Mouse (Mus musculus): ENCODE measurements around the gene Fev. TPM values are rescaled to one million over a fixed set of nuclear protein-coding genes. Genes with fewer than 3 reads are reported as not detected.
A peak's percentile ranks its signal among the peaks of the same experiment; 100 is the strongest.

Gene Fev
- polyA plus RNA-seq, 1 experiment from 2014 or later = 0.37 TPM

DNA sequence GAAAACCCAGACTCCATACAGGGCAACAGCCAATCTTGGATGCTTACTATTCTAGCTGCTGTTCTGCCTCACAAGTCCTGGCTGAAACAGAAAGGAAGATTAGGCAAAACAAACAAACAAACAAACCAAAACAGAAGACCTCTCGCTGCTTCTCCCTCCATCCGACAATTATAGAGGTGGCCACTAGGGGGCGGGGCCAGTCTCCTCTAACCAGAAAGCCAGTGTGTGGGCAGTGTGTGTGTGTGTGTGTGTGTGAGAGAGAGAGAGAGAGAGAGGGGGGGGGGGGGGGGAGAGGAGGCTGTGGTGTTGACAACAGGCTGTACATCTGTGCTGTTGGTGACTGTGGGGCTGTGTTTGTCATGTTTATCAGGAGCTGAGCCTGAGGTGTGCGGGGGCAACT, 9.7 kb upstream of the Fev start:
- Histone ChIP-seq H3K9ac (no peak overlapping the region), H3K27ac (no peak overlapping the region), H3K4me3 (no peak overlapping the region), H3K27me3 (peaks cover 99% of the 10 kb centered on the region), H3K9me3 (replicated peaks) (no peaks in the 10 kb centered on the region), H3K36me3 (no peaks in the 10 kb centered on the region), H3K4me2 (no peak overlapping the region), H3K4me1 (replicated peaks) (peaks cover 21% of the 10 kb centered on the region)
- no peak for ATAC-seq (replicated peaks; ENCODE audit: insufficient number of reproducible peaks, insufficient read depth, low FRiP score, low read depth)
- WGBS = 17% methylated on average over 4 of the region's 4 CpGs

GRCm38 (mm10) chr1:74893134-74893855, 8.1 kb upstream of the Fev start, which contains the start of gene Cryba2:
TSS of gene Cryba2 (minus strand) at chr1:74893143.
- Histone ChIP-seq H3K4me2 (peak within 1 kb of the TSS; percentile 25; the same call in 1 of the 2 replicates), H3K27me3 (peaks cover 95% of the 10 kb centered on the region), H3K36me3 (no peaks in the 10 kb centered on the region), H3K27ac (no peak within 1 kb of the TSS), H3K4me3 (peak within 1 kb of the TSS; percentile 5; the same call in 1 of the 2 replicates), H3K9me3 (replicated peaks) (no peaks in the 10 kb centered on the region), H3K9ac (no peak within 1 kb of the TSS), H3K4me1 (replicated peaks) (peaks cover 13% of the 10 kb centered on the region)
- 4% methylated on average over 25 of the region's 25 CpGs for WGBS
- no peak for ATAC-seq (replicated peaks; ENCODE audit: insufficient number of reproducible peaks, insufficient read depth, low FRiP score, low read depth)

GRCm38 (mm10) chr1:74892351-74893133, 7.3 kb upstream of the Fev start:
- 3% methylated on average over 39 of the region's 39 CpGs for WGBS
- H3K27me3 ChIP-seq = peaks cover 95% of the 10 kb centered on the region
- H3K36me3 ChIP-seq = no peaks in the 10 kb centered on the region
- no peaks in the 10 kb centered on the region for H3K9me3 ChIP-seq (replicated peaks)
- H3K9ac ChIP-seq = no peak overlapping the region
- peak overlapping the region; percentile 5; the same call in 1 of the 2 replicates for H3K4me3 ChIP-seq
- H3K4me1 ChIP-seq (replicated peaks) = peaks cover 11% of the 10 kb centered on the region
- H3K27ac ChIP-seq = no peak overlapping the region
- H3K4me2 ChIP-seq = peak overlapping the region; percentile 25; the same call in 1 of the 2 replicates
- no peak for ATAC-seq (replicated peaks; ENCODE audit: insufficient number of reproducible peaks, insufficient read depth, low FRiP score, low read depth)

DNA sequence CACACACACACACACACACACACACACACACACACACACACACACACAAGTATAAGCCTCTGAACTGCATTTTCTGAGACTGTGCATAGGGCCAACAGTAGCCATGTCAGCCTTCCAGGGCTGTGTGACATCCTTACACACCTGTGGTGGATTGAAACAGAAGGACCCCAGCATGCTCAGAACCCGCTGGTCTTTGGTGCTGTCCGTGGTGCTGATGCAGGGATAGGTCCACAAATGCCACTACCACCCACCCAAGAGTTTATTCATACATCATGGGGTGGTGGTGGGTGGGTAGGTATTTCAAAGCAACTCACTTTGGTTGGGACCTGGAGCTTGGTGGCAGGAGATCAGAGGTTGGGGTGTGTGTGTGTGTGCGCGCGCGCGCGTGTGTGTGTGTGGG, 6.3 kb upstream of the Fev start:
- no peak for ATAC-seq (replicated peaks; ENCODE audit: insufficient number of reproducible peaks, insufficient read depth, low FRiP score, low read depth)
- H3K4me3 ChIP-seq = no peak overlapping the region
- H3K27me3 ChIP-seq = peaks cover 95% of the 10 kb centered on the region
- 2% methylated on average over 8 of the region's 8 CpGs for WGBS
- peaks cover 11% of the 10 kb centered on the region for H3K4me1 ChIP-seq (replicated peaks)
- no peaks in the 10 kb centered on the region for H3K36me3 ChIP-seq
- H3K9ac ChIP-seq = no peak overlapping the region
- H3K27ac ChIP-seq = no peak overlapping the region
- H3K4me2 ChIP-seq = no peak overlapping the region
- no peaks in the 10 kb centered on the region for H3K9me3 ChIP-seq (replicated peaks)

DNA sequence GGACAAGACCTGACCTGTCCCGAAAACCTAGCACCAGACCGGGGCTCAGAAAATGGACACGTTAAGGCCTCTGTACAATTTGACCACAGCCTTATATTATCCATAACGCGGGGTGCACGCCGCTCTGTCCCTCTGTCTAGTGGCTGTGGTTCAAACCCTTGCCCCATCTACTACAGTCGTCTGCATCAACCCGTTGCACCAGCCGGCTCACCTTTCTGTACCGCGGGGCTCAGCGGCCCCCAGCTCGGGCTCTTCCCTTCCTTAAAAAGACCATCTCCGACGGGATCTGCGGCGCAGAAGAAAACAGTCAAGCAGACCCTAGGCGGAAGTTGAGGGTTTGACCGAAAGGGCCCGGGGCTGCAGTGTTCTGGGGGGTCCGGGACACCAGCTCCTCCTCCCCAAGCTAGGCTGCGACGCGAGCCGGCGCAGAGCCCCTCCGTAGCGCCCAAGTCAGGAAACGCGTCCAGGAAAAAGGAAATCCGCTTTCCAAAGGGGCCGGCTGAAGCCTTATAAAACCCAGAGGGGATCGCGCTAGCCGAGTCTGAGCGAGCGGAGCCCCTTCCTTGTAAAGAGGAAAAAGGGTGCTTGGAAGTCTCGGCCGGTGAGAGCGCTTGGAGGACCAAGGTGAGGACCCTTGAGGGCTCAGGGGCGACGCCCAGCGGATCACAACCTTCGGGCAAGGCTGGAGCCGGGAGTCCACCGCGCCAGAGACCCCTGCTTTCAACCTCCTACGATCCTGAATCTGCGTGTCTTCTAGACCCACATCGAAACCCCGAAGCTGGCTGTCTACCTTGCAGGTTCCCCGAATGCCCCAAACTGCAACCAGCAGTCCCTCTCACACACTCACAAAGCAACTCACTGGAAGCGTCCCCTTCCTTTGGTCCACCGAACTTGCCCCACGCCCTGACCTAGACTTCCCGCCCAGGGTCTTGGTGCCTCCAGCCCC, 750 bp downstream of the Fev start:
- H3K4me3 ChIP-seq = peak overlapping the region; percentile 45
- H3K4me1 ChIP-seq (replicated peaks) = peaks cover 35% of the 10 kb centered on the region
- peak overlapping the region; percentile 64 for H3K4me2 ChIP-seq
- under 1% methylated on average over 57 of the region's 57 CpGs for WGBS
- no peaks in the 10 kb centered on the region for H3K36me3 ChIP-seq
- no peaks in the 10 kb centered on the region for H3K9me3 ChIP-seq (replicated peaks)
- no peak overlapping the region for H3K27ac ChIP-seq
- ATAC-seq (replicated peaks; ENCODE audit: insufficient number of reproducible peaks, insufficient read depth, low FRiP score, low read depth) = no peak
- peaks cover 89% of the 10 kb centered on the region for H3K27me3 ChIP-seq
- no peak overlapping the region for H3K9ac ChIP-seq

GRCm38 (mm10) chr1:74883441-74883840, 1.8 kb downstream of the Fev start:
- no peak overlapping the region for H3K9ac ChIP-seq
- no peak overlapping the region for H3K4me3 ChIP-seq
- ATAC-seq (replicated peaks; ENCODE audit: insufficient number of reproducible peaks, insufficient read depth, low FRiP score, low read depth) = no peak
- no peaks in the 10 kb centered on the region for H3K9me3 ChIP-seq (replicated peaks)
- H3K27me3 ChIP-seq = peaks cover 94% of the 10 kb centered on the region
- no peak overlapping the region for H3K27ac ChIP-seq
- peaks cover 35% of the 10 kb centered on the region for H3K4me1 ChIP-seq (replicated peaks)
- H3K36me3 ChIP-seq = no peaks in the 10 kb centered on the region
- 17% methylated on average over 5 of the region's 5 CpGs for WGBS
- no peak overlapping the region for H3K4me2 ChIP-seq

GRCm38 (mm10) chr1:74882828-74883227, 2.4 kb downstream of the Fev start:
- peaks cover 35% of the 10 kb centered on the region for H3K4me1 ChIP-seq (replicated peaks)
- H3K4me2 ChIP-seq = peak overlapping the region; percentile 77
- H3K27me3 ChIP-seq = peaks cover 91% of the 10 kb centered on the region
- no peak for ATAC-seq (replicated peaks; ENCODE audit: insufficient number of reproducible peaks, insufficient read depth, low FRiP score, low read depth)
- H3K9me3 ChIP-seq (replicated peaks) = no peaks in the 10 kb centered on the region
- no peak overlapping the region for H3K27ac ChIP-seq
- H3K36me3 ChIP-seq = no peaks in the 10 kb centered on the region
- no peak overlapping the region for H3K9ac ChIP-seq
- 8% methylated on average over 8 of the region's 8 CpGs for WGBS
- peak overlapping the region; percentile 43 for H3K4me3 ChIP-seq

DNA sequence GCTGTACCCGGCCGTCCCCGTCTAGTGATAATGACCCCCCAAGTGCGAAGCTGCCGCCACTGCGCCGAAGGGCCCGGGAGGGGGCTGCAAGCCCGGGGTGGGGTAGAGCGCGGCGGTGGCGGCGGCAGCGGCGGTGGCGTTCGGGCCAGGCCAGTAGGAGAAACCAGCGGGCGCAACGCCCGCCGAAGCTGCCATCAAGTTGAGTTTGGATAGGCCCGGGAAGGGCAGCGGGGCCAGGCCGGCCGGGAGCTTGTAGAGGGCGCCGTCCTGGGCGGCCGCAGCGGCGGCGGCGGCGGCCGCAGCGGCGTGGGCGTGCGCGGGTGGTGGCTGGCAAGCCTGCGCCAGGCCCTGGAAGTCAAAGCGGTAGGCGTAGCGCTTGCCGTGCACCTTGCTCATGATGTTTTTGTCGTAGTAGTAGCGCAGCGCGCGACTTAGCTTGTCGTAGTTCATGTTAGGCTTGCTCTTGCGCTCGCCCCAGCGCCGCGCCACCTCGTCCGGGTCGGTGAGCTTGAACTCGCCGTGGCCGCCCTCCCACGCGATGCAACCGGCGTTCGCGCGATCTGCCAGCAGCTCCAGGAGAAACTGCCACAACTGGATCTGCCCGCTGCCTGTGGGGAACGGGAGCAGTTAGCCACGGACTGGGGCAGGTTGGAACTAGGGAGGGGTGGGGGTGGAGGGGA, 3.0 kb downstream of the Fev start:
- WGBS = 3% methylated on average over 74 of the region's 74 CpGs
- Histone ChIP-seq H3K36me3 (no peaks in the 10 kb centered on the region), H3K27ac (no peak overlapping the region), H3K9ac (peak overlapping the region; percentile 31; the same call in 1 of the 2 replicates), H3K4me1 (replicated peaks) (peaks cover 35% of the 10 kb centered on the region), H3K27me3 (peaks cover 86% of the 10 kb centered on the region), H3K4me3 (peak overlapping the region; percentile 43), H3K4me2 (peak overlapping the region; percentile 77), H3K9me3 (replicated peaks) (no peaks in the 10 kb centered on the region)
- ATAC-seq (replicated peaks; ENCODE audit: insufficient number of reproducible peaks, insufficient read depth, low FRiP score, low read depth) = no peak

DNA sequence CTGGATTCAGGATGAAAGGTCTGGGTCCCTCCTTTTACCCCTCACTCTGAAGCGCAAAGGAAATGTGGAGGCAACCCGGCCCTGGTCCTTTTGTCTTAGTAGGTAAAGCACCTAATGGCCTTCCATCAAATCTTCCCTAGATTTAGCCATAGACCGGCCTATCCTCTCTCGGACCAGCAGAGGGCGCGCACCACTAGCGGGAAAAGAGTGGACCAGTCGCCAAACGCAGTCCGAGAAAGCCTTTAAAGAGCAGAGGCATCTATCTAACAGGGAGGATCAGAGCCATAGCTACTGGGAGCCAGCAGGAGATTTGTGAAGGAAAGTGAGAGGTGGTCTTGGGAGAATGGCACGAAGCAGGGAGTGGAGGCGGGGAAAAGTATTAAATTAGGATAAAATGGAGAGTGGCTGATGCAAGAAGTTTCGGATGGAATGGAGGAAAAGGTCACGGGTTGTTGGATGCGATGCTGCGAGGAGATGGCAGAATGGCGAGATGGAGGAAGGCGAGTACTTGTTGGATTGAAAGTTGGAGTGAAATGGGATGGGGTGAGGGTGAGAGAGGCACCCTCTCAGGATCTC, 4.3 kb downstream of the Fev start:
- no peaks in the 10 kb centered on the region for H3K36me3 ChIP-seq
- 4% methylated on average over 18 of the region's 18 CpGs for WGBS
- no peak overlapping the region for H3K4me2 ChIP-seq
- no peak overlapping the region for H3K27ac ChIP-seq
- peaks cover 82% of the 10 kb centered on the region for H3K27me3 ChIP-seq
- H3K4me1 ChIP-seq (replicated peaks) = peaks cover 35% of the 10 kb centered on the region
- H3K9ac ChIP-seq = no peak overlapping the region
- no peak for ATAC-seq (replicated peaks; ENCODE audit: insufficient number of reproducible peaks, insufficient read depth, low FRiP score, low read depth)
- no peak overlapping the region for H3K4me3 ChIP-seq
- H3K9me3 ChIP-seq (replicated peaks) = no peaks in the 10 kb centered on the region

- no peak for ATAC-seq (replicated peaks; ENCODE audit: insufficient number of reproducible peaks, insufficient read depth, low FRiP score, low read depth)
- H3K27me3 ChIP-seq = peaks cover 72% of the 10 kb centered on the region
- WGBS = 41% methylated on average over 3 of the region's 3 CpGs
Measured at GRCm38 (mm10) chr1:74877199-74877598, 8.0 kb downstream of the Fev start.

More at GRCm38 (mm10) chr1:74877199-74877598, 8.0 kb downstream of the Fev start:
- Histone ChIP-seq H3K27ac (no peak overlapping the region), H3K4me3 (no peak overlapping the region), H3K4me2 (no peak overlapping the region), H3K36me3 (no peaks in the 10 kb centered on the region), H3K9me3 (replicated peaks) (no peaks in the 10 kb centered on the region), H3K4me1 (replicated peaks) (peaks cover 10% of the 10 kb centered on the region), H3K9ac (no peak overlapping the region)
